Mouse (Mus musculus) G1E (cell line): ENCODE data around the gene Cmah. TPM values are rescaled to one million over a fixed set of nuclear protein-coding genes. Genes with fewer than 3 reads are reported as not detected.

ENCODE experiments used
- ATAC-seq: 2 replicates; pipeline ENCODE4 v1.8.0; 2016; ENCODE audit warnings: mild to moderate bottlenecking; ENCODE audit not compliant: insufficient number of reproducible peaks, poor library complexity, low FRiP score, severe bottlenecking; ENCODE audit errors: extremely low read depth
- DNase-seq: peaks from one replicate; pipeline ENCODE4 v3.0.0; 2012; ENCODE audit warnings: low spot score
- H3K27me3 ChIP-seq: 2 replicates; pipeline ENCODE4 v1.6.1; 2012; ENCODE audit warnings: mild to moderate bottlenecking, low read length, inconsistent platforms; ENCODE audit not compliant: insufficient read depth
- H3K36me3 ChIP-seq: replicated peaks from 2 replicates; pipeline ENCODE3; 2012; ENCODE audit warnings: mild to moderate bottlenecking, inconsistent platforms
- H3K4me1 ChIP-seq: 2 replicates; pipeline ENCODE4 v1.6.1; 2012; ENCODE audit warnings: low read depth, low read length, inconsistent platforms, mixed read lengths; ENCODE audit not compliant: insufficient read depth
- H3K4me3 ChIP-seq: 2 replicates; pipeline ENCODE4 v1.5.1; 2012; ENCODE audit warnings: low read depth, mild to moderate bottlenecking, inconsistent platforms, low read length, moderate library complexity, mixed read lengths
- H3K9me3 ChIP-seq: replicated peaks from 2 replicates; pipeline ENCODE4 v1.6.1; 2012; ENCODE audit warnings: inconsistent platforms
- CTCF ChIP-seq: IDR thresholded peaks from 2 replicates; pipeline ENCODE4 v1.5.1; 2012; ENCODE audit warnings: low read depth, low read length, inconsistent platforms, mixed read lengths
- GATA1 ChIP-seq: IDR thresholded peaks from 2 replicates; pipeline ENCODE4 v1.6.1; 2012; ENCODE audit warnings: borderline replicate concordance, low read length, inconsistent platforms, mixed read lengths
- GATA2 ChIP-seq: IDR thresholded peaks from 2 replicates; pipeline ENCODE4 v1.6.1; 2012; ENCODE audit warnings: low read depth, low read length, inconsistent platforms, borderline replicate concordance
- POLR2AphosphoS5 ChIP-seq: IDR thresholded peaks from 2 replicates; pipeline ENCODE4 v1.6.1; 2012; ENCODE audit warnings: low read depth, low read length, inconsistent platforms; ENCODE audit not compliant: insufficient replicate concordance
- TAL1 ChIP-seq: conservative IDR thresholded peaks from 2 replicates; pipeline ENCODE4 v1.6.1; 2012; ENCODE audit warnings: low read depth, low read length, inconsistent platforms, mixed read lengths
- polyA plus RNA-seq: library from polyadenylated mRNA; stranded (reverse); fragments of >175 nt; gene quantifications from 2 replicates; pipeline ENCODE4 v1.2.3, GENCODE M21; 2012
- total RNA-seq, 2 experiments: library from RNA; stranded (forward) in 1 of 2; stranded (reverse) in 1 of 2; fragments of 200-1000 nt in 1 of 2; fragments of >200 nt in 1 of 2; fragmentation: Nextera tagmentation in 1 of 2; gene quantifications; 2 replicates each; pipeline ENCODE4 v1.2.3; 2014 to 2017

Cmah gene
- total and polyA plus RNA-seq, 3 experiments, result 0.16 to 0.23 TPM; not detected in 1

GRCm38 (mm10) chr13:24305486-24305885 is 21.7 kb upstream of the Cmah start:
- Histone ChIP-seq H3K27me3 (no peaks in the 10 kb centered on the region), H3K4me1 (no peaks in the 10 kb centered on the region), H3K36me3 (no peaks in the 10 kb centered on the region), H3K9me3 (no peaks in the 10 kb centered on the region), H3K4me3 (no peak overlapping the region)
- ATAC-seq (no peak), DNase-seq (no peak)
- no peak for TF ChIP-seq GATA1
- no peak for TF ChIP-seq GATA2
- TF ChIP-seq TAL1, result no peak
- TF ChIP-seq CTCF, result no peak
- TF ChIP-seq POLR2AphosphoS5, result no peak

- no peak overlapping the region for H3K4me3 ChIP-seq
Measured at GRCm38 (mm10) chr13:24306248-24306647, 21.0 kb upstream of the Cmah start.

GRCm38 (mm10) chr13:24311011-24311940 is 15.9 kb upstream of the Cmah start:
- H3K4me3 ChIP-seq, result no peak overlapping the region
- H3K9me3 ChIP-seq, result no peaks in the 10 kb centered on the region
- H3K4me1 ChIP-seq, result no peaks in the 10 kb centered on the region
- ATAC-seq (no peak), DNase-seq (no peak)
- no peaks in the 10 kb centered on the region for H3K36me3 ChIP-seq
- no peak for TF ChIP-seq CTCF
- no peak for TF ChIP-seq POLR2AphosphoS5
- no peaks in the 10 kb centered on the region; the same call in 1 of the 2 replicates for H3K27me3 ChIP-seq

More at GRCm38 (mm10) chr13:24306248-24306647, 21.0 kb upstream of the Cmah start:
- H3K9me3 ChIP-seq, result no peaks in the 10 kb centered on the region
- DNase-seq (no peak), ATAC-seq (no peak)
- H3K4me1 ChIP-seq, result no peaks in the 10 kb centered on the region
- TF ChIP-seq CTCF (no peak), GATA1 (no peak), TAL1 (no peak), POLR2AphosphoS5 (no peak)
- no peaks in the 10 kb centered on the region for H3K36me3 ChIP-seq
- no peaks in the 10 kb centered on the region for H3K27me3 ChIP-seq

GRCm38 (mm10) chr13:24316563-24316962 is 10.6 kb upstream of the Cmah start:
- no peak for DNase-seq
- Histone ChIP-seq H3K36me3 (no peaks in the 10 kb centered on the region), H3K4me1 (no peaks in the 10 kb centered on the region), H3K9me3 (no peaks in the 10 kb centered on the region), H3K27me3 (no peaks in the 10 kb centered on the region; the same call in 1 of the 2 replicates), H3K4me3 (no peak overlapping the region)
- TF ChIP-seq GATA1 (no peak), CTCF (no peak), GATA2 (no peak), POLR2AphosphoS5 (no peak), TAL1 (no peak)
- ATAC-seq, result no peak

GRCm38 (mm10) chr13:24318618-24319017 is 8.6 kb upstream of the Cmah start:
- no peak for DNase-seq
- H3K27me3 ChIP-seq, result no peaks in the 10 kb centered on the region; the same call in none of the 2 replicates
- H3K36me3 ChIP-seq, result no peaks in the 10 kb centered on the region
- no peaks in the 10 kb centered on the region for H3K4me1 ChIP-seq
- H3K9me3 ChIP-seq, result no peaks in the 10 kb centered on the region
- H3K4me3 ChIP-seq, result no peak overlapping the region
- ATAC-seq, result no peak
- TF ChIP-seq TAL1 (no peak), CTCF (no peak), GATA2 (no peak), POLR2AphosphoS5 (no peak), GATA1 (no peak)

GRCm38 (mm10) chr13:24321313-24321712 is 5.9 kb upstream of the Cmah start:
- Histone ChIP-seq H3K4me1 (no peaks in the 10 kb centered on the region), H3K27me3 (no peaks in the 10 kb centered on the region; the same call in none of the 2 replicates), H3K36me3 (no peaks in the 10 kb centered on the region), H3K9me3 (no peaks in the 10 kb centered on the region), H3K4me3 (no peak overlapping the region)
- no peak for ATAC-seq
- DNase-seq, result no peak
- TF ChIP-seq GATA1, result no peak
- no peak for TF ChIP-seq GATA2
- no peak for TF ChIP-seq TAL1
- no peak for TF ChIP-seq POLR2AphosphoS5
- no peak for TF ChIP-seq CTCF
